ENCODE assay signal across 15 mouse cellular contexts in genomic region chr5:151165381-151166016, GRCm38 (mm10).
A peak's percentile ranks its signal among the peaks of the same experiment; 100 is the strongest.
DNase-seq lines count a peak whose midpoint lies in the region; ATAC-seq lines count a peak whose summit lies in the region.
"Had no signal": no experiment of that assay in that cellular context is flagged by ENCODE, and none has a peak within 500 bp of the region (broad histone marks: within the 10 kb centered on the region; RNA-seq: fewer than 3 reads in every experiment).

No protein-coding gene starts in this region.

- no peaks in the 10 kb centered on the region for H3K27me3 ChIP-seq in heart, embryonic 15.5 days
- no peaks in the 10 kb centered on the region for H3K27me3 ChIP-seq in midbrain, embryonic 11.5 days (ENCODE audit: control insufficient read depth, insufficient read depth, low read length)
- no peaks in the 10 kb centered on the region for H3K27me3 ChIP-seq in midbrain, embryonic 14.5 days (ENCODE audit: control insufficient read depth, insufficient read depth, low read length)
- H3K27me3 ChIP-seq in hindbrain, embryonic 13.5 days: no peaks in the 10 kb centered on the region
- H3K27me3 ChIP-seq: embryonic facial prominence, embryonic 13.5 days; hindbrain, embryonic 15.5 days had no signal

- H3K4me2 ChIP-seq in heart, embryonic 15.5 days: no peak overlapping the region
- no peak overlapping the region for H3K4me2 ChIP-seq in midbrain, embryonic 11.5 days
- no peak overlapping the region for H3K4me2 ChIP-seq in midbrain, embryonic 14.5 days (ENCODE audit: low read length)
- no peak overlapping the region for H3K4me2 ChIP-seq in hindbrain, embryonic 13.5 days
- H3K4me2 ChIP-seq: embryonic facial prominence, embryonic 13.5 days; hindbrain, embryonic 15.5 days had no signal

- no peaks in the 10 kb centered on the region for H3K36me3 ChIP-seq in heart, embryonic 15.5 days
- no peaks in the 10 kb centered on the region for H3K36me3 ChIP-seq in midbrain, embryonic 11.5 days (ENCODE audit: control insufficient read depth, insufficient read depth, low read length)
- no peaks in the 10 kb centered on the region for H3K36me3 ChIP-seq in midbrain, embryonic 14.5 days (ENCODE audit: control insufficient read depth, insufficient read depth, low read length)
- H3K36me3 ChIP-seq in hindbrain, embryonic 13.5 days: no peaks in the 10 kb centered on the region
- H3K36me3 ChIP-seq: embryonic facial prominence, embryonic 13.5 days; hindbrain, embryonic 15.5 days; limb, embryonic 10.5 days had no signal

- H3K4me3 ChIP-seq in heart, embryonic 15.5 days: no peak overlapping the region
- no peak overlapping the region for H3K4me3 ChIP-seq in midbrain, embryonic 11.5 days (ENCODE audit: low read depth, low read length)
- H3K4me3 ChIP-seq in midbrain, embryonic 14.5 days (replicated peaks; ENCODE audit: low read depth, low read length): no peak overlapping the region
- no peak overlapping the region for H3K4me3 ChIP-seq in hindbrain, embryonic 13.5 days
- H3K4me3 ChIP-seq: embryonic facial prominence, embryonic 13.5 days; hindbrain, embryonic 15.5 days; limb, embryonic 10.5 days had no signal

- H3K9ac ChIP-seq in heart, embryonic 15.5 days: no peak overlapping the region
- no peak overlapping the region for H3K9ac ChIP-seq in midbrain, embryonic 11.5 days (ENCODE audit: low read length)
- no peak overlapping the region for H3K9ac ChIP-seq in midbrain, embryonic 14.5 days (replicated peaks; ENCODE audit: low read length)
- H3K9ac ChIP-seq in hindbrain, embryonic 13.5 days: no peak overlapping the region
- H3K9ac ChIP-seq: embryonic facial prominence, embryonic 13.5 days; hindbrain, embryonic 15.5 days; liver, postnatal 0 days had no signal

- H3K9me3 ChIP-seq in heart, embryonic 15.5 days (replicated peaks): no peaks in the 10 kb centered on the region
- H3K9me3 ChIP-seq in midbrain, embryonic 11.5 days (ENCODE audit: control insufficient read depth, low read length): no peaks in the 10 kb centered on the region
- H3K9me3 ChIP-seq in midbrain, embryonic 14.5 days (ENCODE audit: control insufficient read depth, low read length): no peaks in the 10 kb centered on the region
- no peaks in the 10 kb centered on the region for H3K9me3 ChIP-seq in hindbrain, embryonic 13.5 days
- H3K9me3 ChIP-seq: embryonic facial prominence, embryonic 13.5 days; hindbrain, embryonic 15.5 days; limb, embryonic 10.5 days had no signal

- ATAC-seq in heart, embryonic 15.5 days (replicated peaks; ENCODE audit: insufficient number of reproducible peaks, insufficient read depth, low FRiP score, low read depth): no peak
- ATAC-seq in midbrain, embryonic 11.5 days (ENCODE audit: low FRiP score): no peak
- ATAC-seq in midbrain, embryonic 14.5 days (ENCODE audit: low FRiP score, low TSS enrichment): no peak
- no peak for ATAC-seq in hindbrain, embryonic 13.5 days (ENCODE audit: low FRiP score)
- ATAC-seq in cerebellum, adult (ENCODE audit: insufficient number of reproducible peaks, low FRiP score, low TSS enrichment): no peak
- ATAC-seq: forebrain, embryonic 16.5 days; liver, postnatal 0 days had no signal

- 74% methylated on average over 6 of the region's 6 CpGs for WGBS in heart, embryonic 15.5 days
- WGBS in midbrain, embryonic 11.5 days: 87% methylated on average over 6 of the region's 6 CpGs
- 90% methylated on average over 6 of the region's 6 CpGs for WGBS in midbrain, embryonic 14.5 days
- WGBS in hindbrain, embryonic 13.5 days: 89% methylated on average over 6 of the region's 6 CpGs

- DNase-seq in heart, adult 8-10 months (ENCODE audit: low spot score): no peak
- DNase-seq in midbrain, embryonic 11.5 days (ENCODE audit: low spot score, missing footprints): peak; percentile 83
- no peak for DNase-seq in midbrain, embryonic 14.5 days
- peak; percentile 41 for DNase-seq in lung, postnatal 10 days
- DNase-seq in kidney, postnatal 36 days: no peak
- DNase-seq: liver, postnatal 0 days; retina, postnatal 1 day; thymus, postnatal 14 days had no signal

- H3K4me1 ChIP-seq in heart, embryonic 15.5 days (replicated peaks): peaks cover 11% of the 10 kb centered on the region
- H3K4me1 ChIP-seq in midbrain, embryonic 11.5 days (ENCODE audit: control insufficient read depth, insufficient read depth, low read length): no peaks in the 10 kb centered on the region
- H3K4me1 ChIP-seq in midbrain, embryonic 14.5 days (ENCODE audit: control insufficient read depth, insufficient read depth, low read length): peaks cover 4% of the 10 kb centered on the region; the same call in 1 of the 2 replicates
- peaks cover 21% of the 10 kb centered on the region for H3K4me1 ChIP-seq in hindbrain, embryonic 13.5 days (replicated peaks)

- peak overlapping the region; percentile 17 for H3K27ac ChIP-seq in heart, embryonic 15.5 days
- no peak overlapping the region for H3K27ac ChIP-seq in midbrain, embryonic 11.5 days (ENCODE audit: low read depth, low read length)
- H3K27ac ChIP-seq in midbrain, embryonic 14.5 days (replicated peaks; ENCODE audit: low read depth, low read length): no peak overlapping the region
- H3K27ac ChIP-seq in hindbrain, embryonic 13.5 days: no peak overlapping the region
- H3K27ac ChIP-seq: embryonic facial prominence, embryonic 13.5 days; hindbrain, embryonic 15.5 days had no signal

Comparison
In these comparisons a context has a peak if more than half of its experiments do, and no peak if none do; other contexts are left out.
1. DNase-seq: peak in midbrain, embryonic 11.5 days (single experiment) and lung, postnatal 10 days (single experiment); none in heart, adult 8-10 months (single experiment), midbrain, embryonic 14.5 days (single experiment) and kidney, postnatal 36 days (0 of 2).